Mouse (Mus musculus): ENCODE measurements around the gene Yif1a. TPM values are rescaled to one million over a fixed set of nuclear protein-coding genes. Genes with fewer than 3 reads are reported as not detected.

Yif1a gene
- polyA plus RNA-seq, 1 experiment = 96.4 TPM

- Histone ChIP-seq H3K4me3 (ENCODE audit: insufficient read depth, low read length) (no peak overlapping the region), H3K27ac (ENCODE audit: insufficient read depth, low read length) (peak overlapping the region; percentile 96), H3K4me1 (ENCODE audit: control insufficient read depth, insufficient read depth, low read length) (peaks cover 34% of the 10 kb centered on the region)
- TF ChIP-seq POLR2A (IDR thresholded peaks at IDR 0.05; ENCODE audit: low read depth, low read length) (peak; percentile 47), CTCF (IDR thresholded peaks at IDR 0.05; ENCODE audit: borderline replicate concordance, insufficient read depth, low read length) (no peak)
Observed at GRCm38 (mm10) chr19:5058801-5059771, 29.3 kb upstream of the Yif1a start.

- H3K27ac ChIP-seq (ENCODE audit: insufficient read depth, low read length) = peak overlapping the region; percentile 96
- no peak overlapping the region for H3K4me3 ChIP-seq (ENCODE audit: insufficient read depth, low read length)
- TF ChIP-seq POLR2A (IDR thresholded peaks at IDR 0.05; ENCODE audit: low read depth, low read length) (peak; percentile 71), CTCF (IDR thresholded peaks at IDR 0.05; ENCODE audit: borderline replicate concordance, insufficient read depth, low read length) (no peak)
- H3K4me1 ChIP-seq (ENCODE audit: control insufficient read depth, insufficient read depth, low read length) = peaks cover 46% of the 10 kb centered on the region
Observed at GRCm38 (mm10) chr19:5060365-5061330, 27.7 kb upstream of the Yif1a start.

- TF ChIP-seq POLR2A (IDR thresholded peaks at IDR 0.05; ENCODE audit: low read depth, low read length) (no peak; the same call in 1 of the 2 replicates), CTCF (IDR thresholded peaks at IDR 0.05; ENCODE audit: borderline replicate concordance, insufficient read depth, low read length) (no peak)
- Histone ChIP-seq H3K4me1 (ENCODE audit: control insufficient read depth, insufficient read depth, low read length) (peaks cover 49% of the 10 kb centered on the region), H3K4me3 (ENCODE audit: insufficient read depth, low read length) (no peak overlapping the region), H3K27ac (ENCODE audit: insufficient read depth, low read length) (peak overlapping the region; percentile 73)
Observed at GRCm38 (mm10) chr19:5062041-5062440, 26.3 kb upstream of the Yif1a start.

GRCm38 (mm10) chr19:5062446-5062845, 25.9 kb upstream of the Yif1a start:
- no peak overlapping the region for H3K4me3 ChIP-seq (ENCODE audit: insufficient read depth, low read length)
- H3K27ac ChIP-seq (ENCODE audit: insufficient read depth, low read length) = peak overlapping the region; percentile 73
- TF ChIP-seq POLR2A (IDR thresholded peaks at IDR 0.05; ENCODE audit: low read depth, low read length) (peak; percentile 17; the same call in 1 of the 2 replicates), CTCF (IDR thresholded peaks at IDR 0.05; ENCODE audit: borderline replicate concordance, insufficient read depth, low read length) (no peak)
- peaks cover 53% of the 10 kb centered on the region for H3K4me1 ChIP-seq (ENCODE audit: control insufficient read depth, insufficient read depth, low read length)

GRCm38 (mm10) chr19:5065104-5065503, 23.2 kb upstream of the Yif1a start:
- peak overlapping the region; percentile 4; the same call in 1 of the 2 replicates for H3K27ac ChIP-seq (ENCODE audit: insufficient read depth, low read length)
- H3K4me1 ChIP-seq (ENCODE audit: control insufficient read depth, insufficient read depth, low read length) = peaks cover 35% of the 10 kb centered on the region
- H3K4me3 ChIP-seq (ENCODE audit: insufficient read depth, low read length) = no peak overlapping the region
- no peak for TF ChIP-seq POLR2A (IDR thresholded peaks at IDR 0.05; ENCODE audit: low read depth, low read length)
- no peak for TF ChIP-seq CTCF (IDR thresholded peaks at IDR 0.05; ENCODE audit: borderline replicate concordance, insufficient read depth, low read length)

- TF ChIP-seq CTCF (IDR thresholded peaks at IDR 0.05; ENCODE audit: borderline replicate concordance, insufficient read depth, low read length) = no peak
- TF ChIP-seq POLR2A (IDR thresholded peaks at IDR 0.05; ENCODE audit: low read depth, low read length) = peak; percentile 43; the same call in 1 of the 2 replicates
- Histone ChIP-seq H3K27ac (ENCODE audit: insufficient read depth, low read length) (peak overlapping the region; percentile 92), H3K4me3 (ENCODE audit: insufficient read depth, low read length) (no peak overlapping the region), H3K4me1 (ENCODE audit: control insufficient read depth, insufficient read depth, low read length) (peaks cover 22% of the 10 kb centered on the region)
Observed at GRCm38 (mm10) chr19:5067040-5067799, 21.1 kb upstream of the Yif1a start.

- TF ChIP-seq CTCF (IDR thresholded peaks at IDR 0.05; ENCODE audit: borderline replicate concordance, insufficient read depth, low read length) = no peak
- TF ChIP-seq POLR2A (IDR thresholded peaks at IDR 0.05; ENCODE audit: low read depth, low read length) = peak; percentile 96
- Histone ChIP-seq H3K4me3 (ENCODE audit: insufficient read depth, low read length) (peak within 1 kb of the TSS; percentile 41), H3K27ac (ENCODE audit: insufficient read depth, low read length) (peak within 1 kb of the TSS; percentile 92), H3K4me1 (ENCODE audit: control insufficient read depth, insufficient read depth, low read length) (peaks cover 19% of the 10 kb centered on the region)
Observed at GRCm38 (mm10) chr19:5067867-5068569, 20.3 kb upstream of the Yif1a start, which contains the start of gene Cd248. Gene Cd248, plus strand, starts transcription at chr19:5068078.

- H3K27ac ChIP-seq (ENCODE audit: insufficient read depth, low read length) = peak overlapping the region; percentile 66
- peaks cover 19% of the 10 kb centered on the region for H3K4me1 ChIP-seq (ENCODE audit: control insufficient read depth, insufficient read depth, low read length)
- H3K4me3 ChIP-seq (ENCODE audit: insufficient read depth, low read length) = peak overlapping the region; percentile 41
- TF ChIP-seq POLR2A (IDR thresholded peaks at IDR 0.05; ENCODE audit: low read depth, low read length) (peak; percentile 51), CTCF (IDR thresholded peaks at IDR 0.05; ENCODE audit: borderline replicate concordance, insufficient read depth, low read length) (no peak)
Observed at GRCm38 (mm10) chr19:5068570-5069234, 19.6 kb upstream of the Yif1a start.

All from embryonic fibroblast, embryonic 13.5 days (primary cell).